Mouse (Mus musculus) large intestine, adult 2 months (tissue): ENCODE measurements at regions not wholly inside any gene's neighbourhood (a gene's known extent, or its start where the extent isn't known, plus 50 kb on each side); places are given as distances from the start of the nearest gene placed in this dataset.

Source experiments
- DNase-seq: peaks from one replicate; pipeline ENCODE4 v3.0.0-alpha.2; 2012; ENCODE audit warnings: low read depth, low spot score
- WGBS: fragments of 180-500 bp; shearing (Covaris S2); methylation state at CpG from one replicate; pipeline ENCODE4 v1.1.7; 2018; 5-methylcytosine and 5-hydroxymethylcytosine counted together

GRCm38 (mm10) chr2:137729871-137730270, 526.5 kb upstream of the Btbd3 start:
- no peak for DNase-seq
- WGBS, result 86% methylated on average over 6 of the region's 6 CpGs

DNA sequence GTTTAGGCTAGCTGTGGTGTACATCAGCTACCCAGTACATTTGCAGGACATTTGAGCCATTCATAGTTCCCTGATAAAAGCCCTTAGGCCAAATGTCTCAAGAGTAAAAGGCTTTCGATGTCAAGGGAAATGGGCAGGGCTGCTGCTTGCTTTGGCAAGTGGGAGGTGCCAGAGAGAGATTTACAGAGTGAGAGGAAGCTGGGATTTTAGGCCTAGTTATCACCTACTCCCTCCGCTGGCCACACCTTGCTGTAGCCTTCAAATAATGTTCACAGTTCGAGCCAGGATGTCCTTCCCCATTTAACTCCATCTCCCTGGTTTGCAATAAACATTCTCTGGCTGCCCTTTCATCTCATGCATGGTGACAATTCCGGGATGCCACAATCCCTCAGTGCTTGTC, 527.2 kb upstream of the Btbd3 start:
- 26% methylated on average over 4 of the region's 4 CpGs for WGBS
- DNase-seq, result no peak

DNA sequence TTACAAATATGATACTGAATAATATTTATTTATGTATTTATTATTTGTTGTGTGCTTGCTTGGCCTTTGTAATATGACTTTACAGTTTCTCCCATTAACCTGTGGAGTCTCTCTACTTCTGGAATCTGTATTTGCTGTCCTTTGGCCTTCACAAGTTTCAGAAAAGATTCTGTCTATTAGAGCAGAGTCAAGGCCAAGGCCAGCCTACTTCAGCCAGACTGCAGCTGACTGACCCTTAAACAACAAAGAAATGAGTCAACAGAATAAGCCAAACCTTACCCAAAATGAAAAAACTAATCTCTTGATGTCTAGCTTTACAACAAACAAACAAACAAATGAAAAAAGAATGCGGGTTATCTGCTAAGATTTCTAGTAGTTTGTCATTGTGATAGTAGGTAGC, 532.7 kb upstream of the Btbd3 start:
- no peak for DNase-seq
- WGBS, result 95% methylated on average over 1 of the region's 1 CpGs

GRCm38 (mm10) chr2:137721767-137722424, 534.5 kb upstream of the Btbd3 start:
- DNase-seq, result no peak
- WGBS, result 56% methylated on average over 7 of the region's 7 CpGs

GRCm38 (mm10) chr2:137715891-137716290, 540.5 kb upstream of the Btbd3 start:
- DNase-seq, result no peak
- 44% methylated on average over 2 of the region's 2 CpGs for WGBS

DNA sequence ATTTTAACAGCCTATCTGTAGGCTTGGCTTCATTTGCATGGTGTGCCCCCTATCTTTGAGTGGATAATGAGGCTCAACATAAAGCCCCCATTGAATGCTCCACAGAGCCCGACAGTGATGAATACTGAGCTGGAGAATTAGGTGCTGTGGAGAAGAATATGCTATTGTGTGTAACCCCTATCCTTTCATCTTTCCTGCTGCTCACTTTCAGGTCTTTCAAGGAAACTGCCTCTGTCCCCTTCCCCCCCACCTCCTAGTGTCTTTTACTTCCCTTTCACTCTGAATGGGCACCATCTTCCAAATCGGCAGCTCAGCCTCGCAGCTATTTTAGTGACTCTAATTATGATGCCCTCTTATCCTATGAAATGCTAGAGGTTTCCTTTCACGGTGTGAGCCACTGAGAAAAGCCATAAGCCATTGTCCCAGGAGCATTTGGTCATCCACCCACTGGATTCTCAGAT, 549.8 kb upstream of the Btbd3 start:
- 30% methylated on average over 4 of the region's 4 CpGs for WGBS
- no peak for DNase-seq

- 69% methylated on average over 14 of the region's 14 CpGs for WGBS
Measured at GRCm38 (mm10) chr2:137705724-137706422, 550.5 kb upstream of the Btbd3 start.

GRCm38 (mm10) chr2:137704948-137705723, 551.2 kb upstream of the Btbd3 start:
- 86% methylated on average over 12 of the region's 12 CpGs for WGBS
- DNase-seq, result no peak

More at GRCm38 (mm10) chr2:137705724-137706422, 550.5 kb upstream of the Btbd3 start:
- DNase-seq, result no peak

DNA sequence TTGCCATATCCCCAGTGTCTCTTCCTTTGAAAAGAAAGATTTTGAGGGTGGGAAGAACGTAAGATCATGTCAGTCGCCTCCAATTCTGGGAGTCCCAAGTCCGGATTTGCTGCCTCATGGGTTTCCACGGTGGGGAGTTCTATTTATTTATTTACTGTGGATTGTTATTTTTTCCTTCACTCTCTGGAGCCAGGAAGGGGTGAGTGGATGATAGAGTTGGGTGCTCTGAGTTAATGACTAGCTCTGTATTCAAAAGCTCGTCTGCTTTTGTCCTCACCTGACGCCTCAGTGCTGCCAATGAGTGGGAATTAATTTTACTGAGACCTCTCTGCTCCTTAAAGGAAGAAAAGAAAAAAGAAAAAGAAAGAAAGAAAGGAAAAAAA, 551.8 kb upstream of the Btbd3 start:
- 74% methylated on average over 6 of the region's 6 CpGs for WGBS
- DNase-seq, result no peak

GRCm38 (mm10) chr2:137704051-137704450, 552.3 kb upstream of the Btbd3 start:
- DNase-seq, result no peak
- 66% methylated on average over 3 of the region's 3 CpGs for WGBS

DNA sequence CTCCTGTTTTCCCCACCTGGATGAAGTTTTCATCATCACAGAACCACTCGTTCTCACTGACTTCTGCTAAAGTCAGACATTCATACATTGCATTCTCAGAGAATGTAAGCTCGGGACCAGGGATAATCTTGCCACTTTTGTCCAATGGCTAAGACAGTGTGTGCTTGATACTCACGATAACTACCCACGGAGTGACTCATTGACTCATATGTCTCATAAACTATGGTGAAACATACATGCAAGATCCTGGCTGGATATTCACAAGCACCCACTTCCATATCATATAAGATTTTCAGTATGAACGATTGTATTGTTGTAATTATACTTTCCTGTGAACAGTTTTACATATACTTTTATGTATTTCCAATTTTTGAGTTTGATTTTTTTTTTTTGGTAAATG, 560.5 kb upstream of the Btbd3 start:
- DNase-seq, result no peak
- WGBS, result 88% methylated on average over 5 of the region's 5 CpGs

DNA sequence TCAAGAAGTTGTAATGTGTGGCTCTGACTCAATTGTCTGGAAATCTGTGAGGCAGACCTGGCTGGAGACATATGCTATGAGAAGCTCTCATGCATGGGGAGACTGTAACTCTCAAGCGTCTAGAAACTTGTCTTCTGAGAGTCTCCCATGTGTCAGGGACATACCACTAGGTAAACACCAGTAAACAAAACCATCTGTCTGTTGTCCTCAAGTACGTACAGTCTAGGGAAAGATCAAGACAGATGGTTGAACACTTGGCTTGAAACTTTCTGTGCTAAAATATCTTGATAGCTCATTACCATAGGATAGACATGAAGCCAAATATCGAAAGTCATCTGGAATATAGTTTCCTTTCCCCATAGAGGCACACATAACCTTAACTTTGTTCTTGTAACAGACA, 562.3 kb upstream of the Btbd3 start:
- 71% methylated on average over 3 of the region's 3 CpGs for WGBS
- DNase-seq, result no peak

DNA sequence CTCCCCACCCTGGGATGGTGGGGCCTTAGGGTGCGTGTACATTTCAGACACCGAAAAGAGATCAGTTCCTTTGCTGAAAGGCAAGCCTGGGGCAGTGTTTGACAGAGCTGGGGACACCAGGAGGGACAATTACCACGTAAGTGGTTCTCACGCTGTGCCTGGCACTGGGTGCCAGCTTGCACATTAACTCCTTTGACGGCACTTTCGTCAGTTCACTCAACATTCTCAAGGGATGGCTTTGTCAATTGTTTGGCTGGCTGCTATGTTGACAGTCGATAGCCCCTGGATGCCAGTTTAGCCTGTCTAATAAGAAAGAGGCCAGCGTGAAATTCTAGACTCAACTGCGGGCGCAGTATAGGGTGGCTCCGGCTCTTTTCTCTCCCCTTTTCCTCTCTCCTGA, 569.2 kb upstream of the Btbd3 start:
- DNase-seq, result no peak
- WGBS, result 77% methylated on average over 11 of the region's 11 CpGs

GRCm38 (mm10) chr2:137686735-137687134, 569.6 kb upstream of the Btbd3 start:
- DNase-seq, result no peak
- WGBS, result 62% methylated on average over 4 of the region's 4 CpGs

- no peak for DNase-seq
- WGBS, result 93% methylated on average over 1 of the region's 1 CpGs
Measured at GRCm38 (mm10) chr2:137681762-137682161, 565.3 kb upstream of the Jag1 start.

GRCm38 (mm10) chr2:137663171-137663570, 546.7 kb upstream of the Jag1 start:
- WGBS, result 20% methylated on average over 2 of the region's 2 CpGs

DNA sequence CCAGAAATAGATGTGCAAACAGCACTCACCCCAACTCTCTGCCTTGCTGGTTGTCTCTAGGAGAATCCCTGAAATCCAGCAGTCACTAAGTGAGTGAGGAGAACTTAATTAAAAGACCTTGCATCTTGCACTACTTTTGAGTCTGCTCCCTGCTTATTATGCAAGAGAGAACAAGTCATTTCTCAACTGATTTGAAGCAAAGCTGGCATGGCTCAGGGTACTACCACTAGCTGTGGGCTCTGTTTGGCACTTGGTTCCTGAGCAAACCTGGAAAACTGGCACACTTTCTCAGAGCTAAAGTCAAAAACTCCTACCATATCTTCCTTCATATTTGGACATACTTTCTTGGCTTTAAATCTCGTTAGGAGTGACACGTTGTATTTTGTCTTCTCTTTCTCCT, 545.8 kb upstream of the Jag1 start:
- DNase-seq, result no peak
- WGBS, result 80% methylated on average over 2 of the region's 2 CpGs

More at GRCm38 (mm10) chr2:137663171-137663570, 546.7 kb upstream of the Jag1 start:
- no peak for DNase-seq

DNA sequence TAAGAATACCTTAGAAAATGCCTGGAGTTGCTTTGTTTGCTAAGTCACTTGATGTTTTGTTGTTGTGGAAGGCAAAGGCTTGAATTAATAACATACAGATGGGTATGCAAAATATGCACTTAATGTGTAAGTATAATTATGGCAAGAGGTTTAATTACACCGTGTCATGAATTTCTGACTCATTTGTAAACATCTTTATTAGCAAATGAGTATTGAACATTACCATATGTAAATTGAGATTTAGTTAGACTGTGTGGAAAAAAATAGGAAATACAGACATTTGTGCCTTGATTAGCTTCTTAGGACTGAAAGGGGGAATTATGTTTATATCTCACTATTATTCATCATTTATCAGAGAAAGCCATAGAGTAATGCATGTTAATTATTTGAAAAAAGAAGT, 544.0 kb upstream of the Jag1 start:
- DNase-seq, result no peak
- WGBS, result 73% methylated on average over 1 of the region's 1 CpGs

DNA sequence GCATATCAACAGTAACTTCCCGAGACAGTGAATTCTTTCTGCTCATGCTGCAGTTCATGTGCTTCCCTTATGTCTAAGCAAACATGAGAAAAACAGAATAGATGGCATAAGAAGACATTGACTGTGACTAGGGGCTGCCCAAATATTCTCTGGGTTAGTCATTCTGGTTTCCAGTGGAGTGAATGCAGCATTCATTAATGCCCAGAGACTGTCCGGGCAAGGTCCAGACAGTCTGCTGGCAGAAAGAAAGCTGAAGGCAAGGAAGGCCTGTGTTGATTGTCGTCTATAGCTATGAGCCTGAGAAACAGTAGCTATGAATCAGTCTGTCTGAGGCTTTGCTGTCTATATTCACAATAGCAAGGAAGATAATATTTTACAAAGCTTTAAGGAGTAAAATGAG, 537.9 kb upstream of the Jag1 start:
- WGBS, result 83% methylated on average over 3 of the region's 3 CpGs
- no peak for DNase-seq

- DNase-seq, result no peak
- WGBS, result 42% methylated on average over 2 of the region's 2 CpGs
Measured at GRCm38 (mm10) chr2:137644160-137644559, 527.7 kb upstream of the Jag1 start.
